Mouse (Mus musculus) forebrain, embryonic 14.5 days (tissue): ENCODE results near the gene Ly6g5c. TPM values are rescaled to one million over a fixed set of nuclear protein-coding genes. Genes with fewer than 3 reads are reported as not detected.

ENCODE experiments used
- polyA plus RNA-seq: library from polyadenylated mRNA; unstranded; fragments of >200 nt; fragmentation: Nextera tagmentation; extraction: Ambion mirVana; gene quantifications from 2 replicates; pipeline ENCODE4 v1.2.1, GENCODE M21; 2014

Ly6g5c gene
- polyA plus RNA-seq, 1 experiment from 2014 or later: not detected

Other genes with a start within 250 kb of the Ly6g5c start
- 0.93 and 0.94 TPM in 2 replicates for gene Cfb, start 245.8 kb upstream of the Ly6g5c start, polyA plus RNA-seq
- gene Zbtb12, start 228.8 kb upstream of the Ly6g5c start, polyA plus RNA-seq: 3.5 and 3.8 TPM in 2 replicates
- 0.28 TPM in 1 of 2 replicates, not detected in the other for gene Gm20547, start 226.2 kb upstream of the Ly6g5c start, polyA plus RNA-seq
- 1.3 and 1.4 TPM in 2 replicates for gene C2, start 210.0 kb upstream of the Ly6g5c start, polyA plus RNA-seq
- 62.5 and 76.9 TPM in 2 replicates for gene Ehmt2, start 209.8 kb upstream of the Ly6g5c start, polyA plus RNA-seq
- gene Slc44a4, start 193.8 kb upstream of the Ly6g5c start, polyA plus RNA-seq: not detected in 2 replicates
- gene Neu1, start 177.0 kb upstream of the Ly6g5c start, polyA plus RNA-seq: 16.2 and 20.0 TPM in 2 replicates
- 0.15 TPM in 1 of 2 replicates, not detected in the other for gene Hspa1b, start 149.0 kb upstream of the Ly6g5c start, polyA plus RNA-seq
- not detected in 2 replicates for gene Gm20481, start 138.4 kb upstream of the Ly6g5c start, polyA plus RNA-seq
- 1.4 and 3.7 TPM in 2 replicates for gene Hspa1a, start 136.1 kb upstream of the Ly6g5c start, polyA plus RNA-seq
- gene Hspa1l, start 135.6 kb upstream of the Ly6g5c start, polyA plus RNA-seq: 1.3 and 1.4 TPM in 2 replicates
- 131 and 148 TPM in 2 replicates for gene Lsm2, start 126.4 kb upstream of the Ly6g5c start, polyA plus RNA-seq
- gene Vars, start 107.3 kb upstream of the Ly6g5c start, polyA plus RNA-seq: 42.4 and 53.9 TPM in 2 replicates
- 0.05 and 0.11 TPM in 2 replicates for gene Vwa7, start 91.7 kb upstream of the Ly6g5c start, polyA plus RNA-seq
- 2.9 and 6.2 TPM in 2 replicates for gene Sapcd1, start 80.3 kb upstream of the Ly6g5c start, polyA plus RNA-seq
- gene Msh5, start 61.5 kb upstream of the Ly6g5c start, polyA plus RNA-seq: 2.3 and 2.6 TPM in 2 replicates
- 28.3 and 37.3 TPM in 2 replicates for gene Clic1, start 58.3 kb upstream of the Ly6g5c start, polyA plus RNA-seq
- gene Ddah2, start 49.2 kb upstream of the Ly6g5c start, polyA plus RNA-seq: 617 and 661 TPM in 2 replicates
- not detected in 2 replicates for gene Ly6g6c, start 42.9 kb upstream of the Ly6g5c start, polyA plus RNA-seq
- 0.28 and 0.42 TPM in 2 replicates for gene Mpig6b, start 42.1 kb upstream of the Ly6g5c start, polyA plus RNA-seq
- gene Ly6g6e, start 31.4 kb upstream of the Ly6g5c start, polyA plus RNA-seq: 10.1 and 10.7 TPM in 2 replicates
- 0.76 and 1.1 TPM in 2 replicates for gene Ly6g6d, start 30.2 kb upstream of the Ly6g5c start, polyA plus RNA-seq
- 0.15 TPM in 1 of 2 replicates, not detected in the other for gene Ly6g6f, start 22.7 kb upstream of the Ly6g5c start, polyA plus RNA-seq
- gene Abhd16a, start 19.0 kb upstream of the Ly6g5c start, polyA plus RNA-seq: 69.9 and 75.7 TPM in 2 replicates
- gene Ly6g5b, start 7.1 kb downstream of the Ly6g5c start, polyA plus RNA-seq: 0.89 and 1.1 TPM in 2 replicates
- 31.3 and 34.2 TPM in 2 replicates for gene Gpank1, start 13.2 kb downstream of the Ly6g5c start, polyA plus RNA-seq
- 313 and 353 TPM in 2 replicates for gene Csnk2b, start 13.8 kb downstream of the Ly6g5c start, polyA plus RNA-seq
- gene D17H6S53E, start 18.1 kb downstream of the Ly6g5c start, polyA plus RNA-seq: 5.2 and 5.5 TPM in 2 replicates
- gene Apom, start 23.8 kb downstream of the Ly6g5c start, polyA plus RNA-seq: 0.22 and 0.29 TPM in 2 replicates
- 128 and 144 TPM in 2 replicates for gene Bag6, start 26.9 kb downstream of the Ly6g5c start, polyA plus RNA-seq
- 117 and 141 TPM in 2 replicates for gene Prrc2a, start 56.6 kb downstream of the Ly6g5c start, polyA plus RNA-seq
- gene Aif1, start 67.8 kb downstream of the Ly6g5c start, polyA plus RNA-seq: 6.9 and 7.3 TPM in 2 replicates
- 6.1 and 8.0 TPM in 2 replicates for gene Lst1, start 80.2 kb downstream of the Ly6g5c start, polyA plus RNA-seq
- gene Ltb, start 86.2 kb downstream of the Ly6g5c start, polyA plus RNA-seq: 0.39 TPM in 1 of 2 replicates, not detected in the other
- not detected in 2 replicates for gene Tnf, start 93.7 kb downstream of the Ly6g5c start, polyA plus RNA-seq
- 0.13 and 0.21 TPM in 2 replicates for gene Lta, start 97.1 kb downstream of the Ly6g5c start, polyA plus RNA-seq
- gene Gm16181, start 112.6 kb downstream of the Ly6g5c start, polyA plus RNA-seq: not detected in 2 replicates
- 44.0 and 61.1 TPM in 2 replicates for gene Atp6v1g2, start 125.4 kb downstream of the Ly6g5c start, polyA plus RNA-seq
- gene Nfkbil1, start 127.5 kb downstream of the Ly6g5c start, polyA plus RNA-seq: 5.1 and 5.2 TPM in 2 replicates
- gene Ddx39b, start 133.5 kb downstream of the Ly6g5c start, polyA plus RNA-seq: 478 and 489 TPM in 2 replicates
- gene H2-D1, start 154.5 kb downstream of the Ly6g5c start, polyA plus RNA-seq: 37.5 and 44.2 TPM in 2 replicates
- gene H2-Q1, start 212.1 kb downstream of the Ly6g5c start, polyA plus RNA-seq: 0.46 TPM in 1 of 2 replicates, not detected in the other
- 1.1 and 2.1 TPM in 2 replicates for gene H2-Q2, start 234.0 kb downstream of the Ly6g5c start, polyA plus RNA-seq